Mouse (Mus musculus) ES-E14 (cell line): ENCODE results near the gene Trim8.

Source experiments
- CHD2 ChIP-seq: IDR thresholded peaks from 2 replicates; pipeline ENCODE4 v1.6.1; 2014; ENCODE audit warnings: mild to moderate bottlenecking, low read depth, low read length, inconsistent platforms
- ZC3H11A ChIP-seq: IDR thresholded peaks from 2 replicates; pipeline ENCODE4 v1.6.1; 2012; ENCODE audit warnings: low read depth, mild to moderate bottlenecking, inconsistent platforms, low read length, borderline replicate concordance

DNA sequence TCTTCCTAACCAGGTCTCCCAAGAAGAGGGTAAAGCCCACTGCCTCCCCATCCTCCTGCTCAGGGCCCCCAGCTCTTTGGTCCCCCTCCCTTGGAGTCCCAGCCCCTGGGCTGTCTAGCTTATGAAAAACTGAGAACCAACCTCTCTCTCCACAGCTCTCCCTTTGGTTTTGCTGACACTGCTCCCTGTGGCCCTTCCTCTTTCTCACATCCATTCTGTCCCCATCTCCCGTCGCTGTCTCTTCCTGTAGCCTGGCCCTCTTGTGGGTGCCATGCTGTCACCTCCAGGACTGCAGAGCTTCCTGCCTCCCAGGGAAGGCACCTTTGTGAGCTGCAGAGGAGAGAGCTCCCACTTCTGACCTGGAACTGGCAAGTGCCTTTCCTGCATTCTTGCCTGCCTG is 14.8 kb upstream of the Trim8 start:
- TF ChIP-seq ZC3H11A (no peak), CHD2 (no peak)
